Mouse (Mus musculus): Measurements from ENCODE around the gene Grb7. TPM values are rescaled to one million over a fixed set of nuclear protein-coding genes. Genes with fewer than 3 reads are reported as not detected.

The Grb7 gene
- polyA plus RNA-seq, 1 experiment = 1.2 TPM

DNA sequence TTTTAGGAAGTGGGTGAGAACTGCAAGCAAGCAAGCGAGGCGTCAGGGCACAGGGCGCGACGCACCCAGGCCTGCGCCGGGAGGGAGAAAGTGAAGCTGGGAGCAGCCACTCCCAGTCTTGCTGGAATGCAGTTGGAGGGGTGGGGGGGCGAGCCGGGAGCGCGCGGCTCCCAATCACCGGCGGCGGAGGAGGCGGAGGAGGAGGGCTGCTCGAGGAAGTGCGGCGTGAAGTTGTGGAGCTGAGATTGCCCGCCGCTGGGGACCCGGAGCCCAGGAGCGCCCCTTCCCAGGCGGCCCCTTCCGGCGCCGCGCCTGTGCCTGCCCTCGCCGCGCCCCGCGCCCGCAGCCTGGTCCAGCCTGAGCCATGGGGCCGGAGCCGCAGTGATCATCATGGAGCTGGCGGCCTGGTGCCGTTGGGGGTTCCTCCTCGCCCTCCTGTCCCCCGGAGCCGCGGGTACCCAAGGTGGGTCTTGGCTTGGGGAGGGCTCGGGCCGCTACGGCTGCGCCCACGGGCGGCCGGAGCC is 33.9 kb upstream of the Grb7 start, which contains the start of gene Erbb2:
TSS of gene Erbb2 (plus strand) at position 198 of the 524 bp plus-strand sequence.
- Histone ChIP-seq H3K4me3 (ENCODE audit: extremely low read depth, insufficient read depth, insufficient read length) (peak within 1 kb of the TSS; percentile 49), H3K27me3 (ENCODE audit: control insufficient read depth, insufficient read depth, low read length) (peaks cover 17% of the 10 kb centered on the region), H3K36me3 (ENCODE audit: control insufficient read depth, insufficient read depth, low read length) (no peaks in the 10 kb centered on the region), H3K27ac (ENCODE audit: insufficient read depth, low read length) (peak within 1 kb of the TSS; percentile 41; the same call in 1 of the 2 replicates), H3K4me1 (ENCODE audit: control insufficient read depth, insufficient read depth, insufficient read length) (peaks cover 6% of the 10 kb centered on the region; the same call in 1 of the 2 replicates)
- WGBS = 3% methylated on average over 32 of the region's 49 CpGs
- no peak for DNase-seq (ENCODE audit: low read depth in 1 of 2, low spot score in 2 of 2)
- TF ChIP-seq POLR2A (IDR thresholded peaks at IDR 0.05; ENCODE audit: low read depth, low read length) (no peak), CTCF (IDR thresholded peaks at IDR 0.05; ENCODE audit: extremely low read depth, insufficient read depth, insufficient read length, insufficient replicate concordance) (no peak)

DNA sequence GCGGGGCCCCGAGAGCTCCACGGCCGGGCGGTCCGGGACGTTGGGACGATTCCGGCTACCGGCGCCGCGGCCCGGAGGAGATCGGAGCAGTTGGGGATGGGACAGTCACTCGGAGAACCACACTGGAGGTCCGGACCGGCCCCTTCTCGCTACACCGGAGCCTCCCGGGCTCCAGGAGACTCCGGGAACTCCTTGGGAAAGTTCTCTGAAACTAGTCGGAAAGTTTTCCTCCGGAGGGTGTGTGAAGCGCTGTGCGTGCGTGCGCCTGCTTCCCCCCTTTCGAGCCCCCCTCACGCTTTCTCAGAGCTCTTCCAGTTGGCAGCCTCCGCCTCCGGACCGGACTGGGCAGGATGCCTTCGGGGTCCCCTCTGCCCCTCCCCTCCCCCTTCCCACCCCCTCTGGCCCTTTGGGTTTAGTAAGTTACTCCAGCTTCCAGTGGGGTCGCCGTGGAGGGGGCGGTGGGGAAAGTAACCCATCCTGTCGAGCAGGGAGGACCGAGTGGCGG is 33.3 kb upstream of the Grb7 start:
- Histone ChIP-seq H3K36me3 (ENCODE audit: control insufficient read depth, insufficient read depth, low read length) (no peaks in the 10 kb centered on the region), H3K27ac (ENCODE audit: insufficient read depth, low read length) (no peak overlapping the region; the same call in 1 of the 2 replicates)
- DNase-seq (ENCODE audit: low read depth in 1 of 2, low spot score in 2 of 2) = no peak

DNA sequence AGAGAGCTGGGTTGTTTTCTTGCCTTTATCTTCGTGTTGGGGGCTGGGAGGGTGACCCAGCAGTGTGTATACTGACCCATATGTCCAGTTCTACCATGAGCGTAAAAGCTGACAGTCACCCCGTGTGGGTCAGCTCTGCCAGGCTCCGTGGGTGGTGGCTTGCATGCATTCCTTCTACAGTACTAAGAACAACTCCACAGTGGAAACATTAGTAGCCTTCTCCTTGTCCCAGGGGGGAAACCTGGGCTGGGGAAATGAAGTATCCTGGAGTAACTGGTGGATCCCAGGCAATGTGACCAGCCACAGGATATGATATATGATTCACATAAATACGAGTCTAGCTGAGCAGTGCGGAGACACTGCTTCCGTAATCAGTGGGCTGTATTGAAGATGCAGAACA is 32.5 kb upstream of the Grb7 start:
- Histone ChIP-seq H3K4me3 (ENCODE audit: extremely low read depth, insufficient read depth, insufficient read length) (no peak overlapping the region), H3K27ac (ENCODE audit: insufficient read depth, low read length) (no peak overlapping the region)

More for the DNA sequence above, 33.3 kb upstream of the Grb7 start:
- TF ChIP-seq CTCF (IDR thresholded peaks at IDR 0.05; ENCODE audit: extremely low read depth, insufficient read depth, insufficient read length, insufficient replicate concordance) = no peak
- no peak for TF ChIP-seq POLR2A (IDR thresholded peaks at IDR 0.05; ENCODE audit: low read depth, low read length)
- 2% methylated on average over 38 of the region's 40 CpGs for WGBS
- peak overlapping the region; percentile 49 for H3K4me3 ChIP-seq (ENCODE audit: extremely low read depth, insufficient read depth, insufficient read length)
- peaks cover 17% of the 10 kb centered on the region for H3K27me3 ChIP-seq (ENCODE audit: control insufficient read depth, insufficient read depth, low read length)
- H3K4me1 ChIP-seq (ENCODE audit: control insufficient read depth, insufficient read depth, insufficient read length) = peaks cover 6% of the 10 kb centered on the region; the same call in 1 of the 2 replicates

DNA sequence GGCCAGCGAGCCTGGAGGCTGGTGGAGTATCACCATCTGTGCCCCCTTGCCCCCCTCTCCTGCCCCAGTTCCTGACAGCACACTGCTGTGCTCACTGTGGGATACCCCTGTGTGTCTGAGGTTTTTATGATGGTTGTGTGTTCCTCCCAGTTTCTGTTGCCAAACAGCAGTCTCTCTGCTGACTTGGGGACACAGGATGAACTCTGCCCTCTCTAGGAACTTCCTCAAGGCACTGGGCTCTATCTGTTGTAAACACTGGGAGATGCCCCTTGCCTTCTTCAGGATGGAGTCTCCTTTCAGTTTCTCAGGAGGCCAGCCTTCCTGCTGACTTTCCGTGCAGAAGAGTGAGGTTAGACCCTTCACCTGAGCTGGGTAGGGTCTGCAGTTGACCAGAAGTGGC is 32.0 kb upstream of the Grb7 start:
- 42% methylated on average over 2 of the region's 2 CpGs for WGBS
- peaks cover 6% of the 10 kb centered on the region; the same call in 1 of the 2 replicates for H3K4me1 ChIP-seq (ENCODE audit: control insufficient read depth, insufficient read depth, insufficient read length)
- no peak overlapping the region for H3K27ac ChIP-seq (ENCODE audit: insufficient read depth, low read length)
- no peaks in the 10 kb centered on the region for H3K36me3 ChIP-seq (ENCODE audit: control insufficient read depth, insufficient read depth, low read length)
- peaks cover 17% of the 10 kb centered on the region for H3K27me3 ChIP-seq (ENCODE audit: control insufficient read depth, insufficient read depth, low read length)
- no peak for DNase-seq (ENCODE audit: low read depth in 1 of 2, low spot score in 2 of 2)
- H3K4me3 ChIP-seq (ENCODE audit: extremely low read depth, insufficient read depth, insufficient read length) = no peak overlapping the region
- TF ChIP-seq POLR2A (IDR thresholded peaks at IDR 0.05; ENCODE audit: low read depth, low read length) (no peak), CTCF (IDR thresholded peaks at IDR 0.05; ENCODE audit: extremely low read depth, insufficient read depth, insufficient read length, insufficient replicate concordance) (no peak)

More for the DNA sequence above, 32.5 kb upstream of the Grb7 start:
- no peaks in the 10 kb centered on the region for H3K36me3 ChIP-seq (ENCODE audit: control insufficient read depth, insufficient read depth, low read length)
- peaks cover 17% of the 10 kb centered on the region for H3K27me3 ChIP-seq (ENCODE audit: control insufficient read depth, insufficient read depth, low read length)
- no peak for DNase-seq (ENCODE audit: low read depth in 1 of 2, low spot score in 2 of 2)
- peaks cover 6% of the 10 kb centered on the region; the same call in 1 of the 2 replicates for H3K4me1 ChIP-seq (ENCODE audit: control insufficient read depth, insufficient read depth, insufficient read length)
- WGBS = 43% methylated on average over 7 of the region's 7 CpGs
- TF ChIP-seq POLR2A (IDR thresholded peaks at IDR 0.05; ENCODE audit: low read depth, low read length) (no peak), CTCF (IDR thresholded peaks at IDR 0.05; ENCODE audit: extremely low read depth, insufficient read depth, insufficient read length, insufficient replicate concordance) (no peak)

DNA sequence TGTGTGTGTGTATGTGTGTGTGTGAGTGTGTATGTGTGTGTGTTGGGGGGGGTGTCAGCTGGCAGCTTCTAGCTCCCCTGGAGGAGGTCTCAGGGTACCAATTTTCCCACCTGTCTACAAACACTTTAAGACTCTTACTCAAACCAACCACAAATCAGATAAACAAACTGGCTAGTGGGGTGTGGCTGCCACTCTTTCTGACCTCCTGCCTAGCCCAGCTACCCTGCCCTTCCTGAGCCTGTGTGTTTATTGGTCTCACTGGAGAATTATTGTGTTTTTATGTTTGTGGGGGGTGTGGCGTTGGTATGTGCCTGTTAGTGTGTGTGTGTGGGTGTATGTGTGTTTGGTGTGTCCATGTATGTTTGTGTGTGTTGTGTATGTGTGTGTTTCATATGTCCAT is 29.1 kb upstream of the Grb7 start:
- no peak for DNase-seq (ENCODE audit: low read depth in 1 of 2, low spot score in 2 of 2)
- 74% methylated on average over 1 of the region's 1 CpGs for whole genome bisulfite sequencing
- Histone ChIP-seq H3K36me3 (ENCODE audit: control insufficient read depth, insufficient read depth, low read length) (no peaks in the 10 kb centered on the region), H3K27me3 (ENCODE audit: control insufficient read depth, insufficient read depth, low read length) (peaks cover 14% of the 10 kb centered on the region), H3K27ac (ENCODE audit: insufficient read depth, low read length) (no peak overlapping the region), H3K4me1 (ENCODE audit: control insufficient read depth, insufficient read depth, insufficient read length) (peaks cover 6% of the 10 kb centered on the region; the same call in 1 of the 2 replicates), H3K4me3 (ENCODE audit: extremely low read depth, insufficient read depth, insufficient read length) (no peak overlapping the region)
- TF ChIP-seq CTCF (IDR thresholded peaks at IDR 0.05; ENCODE audit: extremely low read depth, insufficient read depth, insufficient read length, insufficient replicate concordance) = no peak
- TF ChIP-seq POLR2A (IDR thresholded peaks at IDR 0.05; ENCODE audit: low read depth, low read length) = no peak

DNA sequence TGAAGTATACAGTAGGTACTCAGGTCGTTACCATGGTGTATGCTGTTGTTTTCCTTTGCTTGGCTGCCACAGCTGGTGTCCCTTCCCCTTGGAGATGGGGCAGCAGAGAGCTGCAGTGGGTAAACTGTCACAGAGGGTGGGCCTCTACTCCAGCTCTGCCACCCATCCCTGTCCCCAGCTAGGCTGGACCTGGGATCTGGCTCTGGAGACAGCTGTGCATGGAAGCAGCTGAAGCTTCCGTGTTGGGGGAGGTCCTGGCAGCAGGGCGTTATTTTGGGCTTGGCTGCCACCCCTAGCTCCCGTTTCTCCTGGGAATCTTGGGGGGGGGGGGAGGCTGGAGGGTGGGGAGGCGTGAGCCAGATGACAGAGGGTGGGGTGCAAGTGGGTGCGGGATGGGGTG is 27.9 kb upstream of the Grb7 start:
- Histone ChIP-seq H3K27me3 (ENCODE audit: control insufficient read depth, insufficient read depth, low read length) (0 out of 2 replicates have a peak, but pooled peaks cover 3% of the 10 kb centered on the region), H3K36me3 (ENCODE audit: control insufficient read depth, insufficient read depth, low read length) (no peaks in the 10 kb centered on the region), H3K27ac (ENCODE audit: insufficient read depth, low read length) (no peak overlapping the region), H3K4me3 (ENCODE audit: extremely low read depth, insufficient read depth, insufficient read length) (no peak overlapping the region), H3K4me1 (ENCODE audit: control insufficient read depth, insufficient read depth, insufficient read length) (no peaks in the 10 kb centered on the region)
- 56% methylated on average over 4 of the region's 6 CpGs for WGBS
- no peak for DNase-seq (ENCODE audit: low read depth in 1 of 2, low spot score in 2 of 2)
- TF ChIP-seq CTCF (IDR thresholded peaks at IDR 0.05; ENCODE audit: extremely low read depth, insufficient read depth, insufficient read length, insufficient replicate concordance) = no peak
- no peak for TF ChIP-seq POLR2A (IDR thresholded peaks at IDR 0.05; ENCODE audit: low read depth, low read length)

DNA sequence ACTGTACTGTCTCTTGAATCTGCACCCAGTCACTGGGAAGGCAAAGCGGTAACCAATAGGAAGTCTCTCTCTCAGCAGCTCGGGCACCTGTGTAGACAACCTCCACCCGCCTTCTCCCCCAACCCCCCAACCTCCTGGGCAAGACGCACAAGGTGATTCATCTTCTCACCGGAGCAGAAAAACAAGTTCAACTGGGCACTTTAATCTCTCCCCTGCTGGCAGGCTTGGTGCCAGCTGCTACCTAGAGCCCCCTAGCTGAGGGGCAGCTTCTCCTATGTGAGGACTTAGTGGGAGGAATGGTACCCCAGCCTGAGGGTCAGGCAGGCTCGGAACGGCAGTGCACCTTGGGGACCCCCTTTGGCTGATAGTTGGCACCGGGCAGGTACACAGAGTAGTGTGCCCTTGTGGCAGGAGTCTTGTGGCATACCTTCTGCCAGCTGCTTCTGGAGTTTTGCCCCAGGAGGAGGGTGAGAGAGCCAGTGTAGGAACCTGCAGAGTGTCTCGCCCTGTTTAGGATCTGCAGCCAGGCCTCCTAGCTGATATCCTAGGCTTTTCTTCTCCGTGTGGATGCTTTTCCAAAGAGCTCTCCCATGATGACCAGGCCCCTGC is 27.2 kb upstream of the Grb7 start:
- Histone ChIP-seq H3K4me3 (ENCODE audit: extremely low read depth, insufficient read depth, insufficient read length) (no peak overlapping the region), H3K4me1 (ENCODE audit: control insufficient read depth, insufficient read depth, insufficient read length) (no peaks in the 10 kb centered on the region), H3K27me3 (ENCODE audit: control insufficient read depth, insufficient read depth, low read length) (no peaks in the 10 kb centered on the region), H3K36me3 (ENCODE audit: control insufficient read depth, insufficient read depth, low read length) (no peaks in the 10 kb centered on the region), H3K27ac (ENCODE audit: insufficient read depth, low read length) (no peak overlapping the region)
- TF ChIP-seq CTCF (IDR thresholded peaks at IDR 0.05; ENCODE audit: extremely low read depth, insufficient read depth, insufficient read length, insufficient replicate concordance) = no peak
- TF ChIP-seq POLR2A (IDR thresholded peaks at IDR 0.05; ENCODE audit: low read depth, low read length) = no peak
- WGBS = 76% methylated on average over 10 of the region's 10 CpGs
- DNase-seq (ENCODE audit: low read depth in 1 of 2, low spot score in 2 of 2) = no peak

Measured in spleen, adult 2 months (tissue).